Mouse (Mus musculus) kidney, postnatal 0 days (tissue): ENCODE measurements around the gene Pip4k2b. TPM values are rescaled to one million over a fixed set of nuclear protein-coding genes. Genes with fewer than 3 reads are reported as not detected.

Experiments
- ATAC-seq: fragments of 200-750 bp; cut with Nextera tagmentation; replicated peaks from 2 replicates; pipeline ENCODE4 v1.8.0; 2017; ENCODE audit warnings: low read depth, moderate number of reproducible peaks, moderate TSS enrichment, moderate library complexity; ENCODE audit not compliant: low FRiP score
- DNase-seq: peaks from one replicate; pipeline ENCODE4 v3.0.0-alpha.2; 2016; ENCODE audit warnings: low spot score
- H3K27ac ChIP-seq: fragments of 300-500 bp; sonication (generic); 2 replicates; pipeline ENCODE4 v1.5.1; 2014; ENCODE audit warnings: mild to moderate bottlenecking
- H3K27me3 ChIP-seq: fragments of 300-500 bp; sonication (generic); 2 replicates; pipeline ENCODE4 v1.6.1; 2014; ENCODE audit warnings: low read length, mixed read lengths; ENCODE audit not compliant: insufficient read depth
- H3K36me3 ChIP-seq: fragments of 300-500 bp; sonication (generic); 2 replicates; pipeline ENCODE4 v1.6.1; 2014; ENCODE audit warnings: low read length, mixed read lengths; ENCODE audit not compliant: insufficient read depth
- H3K4me1 ChIP-seq: fragments of 300-500 bp; sonication (generic); replicated peaks from 2 replicates; pipeline ENCODE4 v1.6.1; 2014; ENCODE audit warnings: antibody characterized with exemption, low read length, mixed read lengths; ENCODE audit not compliant: insufficient read depth
- H3K4me2 ChIP-seq: fragments of 300-500 bp; sonication (generic); 2 replicates; pipeline ENCODE4 v1.6.1; 2014; ENCODE audit warnings: mild to moderate bottlenecking, low read length, moderate library complexity, mixed read lengths
- H3K4me3 ChIP-seq: fragments of 300-500 bp; sonication (generic); replicated peaks from 2 replicates; pipeline ENCODE4 v1.5.1; 2014; ENCODE audit warnings: low read depth, low read length
- H3K9ac ChIP-seq: fragments of 300-500 bp; sonication (generic); 2 replicates; pipeline ENCODE4 v1.6.1; 2014; ENCODE audit warnings: low read depth, low read length
- H3K9me3 ChIP-seq: fragments of 300-500 bp; sonication (generic); replicated peaks from 2 replicates; pipeline ENCODE4 v1.6.1; 2016; ENCODE audit warnings: low read length, inconsistent platforms, mixed read lengths
- CTCF ChIP-seq: IDR thresholded peaks from 2 replicates; pipeline ENCODE4 v1.5.1; 2016; ENCODE audit warnings: antibody characterized with exemption, low read depth, mild to moderate bottlenecking, moderate library complexity
- WGBS: fragments of 180-500 bp; shearing (Covaris S2); extraction: QIAGEN DNeasy Blood & Tissue Kit; methylation state at CpG from one replicate; pipeline ENCODE4 v1.1.7; 2014; 5-methylcytosine and 5-hydroxymethylcytosine counted together
- polyA plus RNA-seq: library from polyadenylated mRNA; unstranded; fragments of >200 nt; fragmentation: Nextera tagmentation; extraction: Ambion mirVana; gene quantifications from 2 replicates; pipeline ENCODE4 v1.2.1, GENCODE M21; 2015

Pip4k2b gene
- polyA plus RNA-seq, 1 experiment from 2014 or later = 1.5 TPM

GRCm38 (mm10) chr11:97719041-97719440 lies 25.5 kb downstream of the Pip4k2b start:
- H3K4me2 ChIP-seq = no peak overlapping the region
- TF ChIP-seq CTCF = no peak
- no peaks in the 10 kb centered on the region for H3K27me3 ChIP-seq
- H3K9ac ChIP-seq = no peak overlapping the region
- H3K27ac ChIP-seq = no peak overlapping the region
- H3K4me3 ChIP-seq = no peak overlapping the region
- H3K4me1 ChIP-seq = no peaks in the 10 kb centered on the region
- 86% methylated on average over 4 of the region's 4 CpGs for WGBS
- ATAC-seq = no peak
- no peaks in the 10 kb centered on the region for H3K9me3 ChIP-seq
- peaks cover 39% of the 10 kb centered on the region for H3K36me3 ChIP-seq
- no peak for DNase-seq

- 68% methylated on average over 15 of the region's 15 CpGs for WGBS
- ATAC-seq (no peak), DNase-seq (no peak)
- H3K9ac ChIP-seq = no peak overlapping the region
- no peaks in the 10 kb centered on the region for H3K4me1 ChIP-seq
- peaks cover 45% of the 10 kb centered on the region for H3K36me3 ChIP-seq
- no peaks in the 10 kb centered on the region for H3K9me3 ChIP-seq
- no peak overlapping the region for H3K4me3 ChIP-seq
- TF ChIP-seq CTCF = no peak
- H3K27ac ChIP-seq = no peak overlapping the region
- no peaks in the 10 kb centered on the region for H3K27me3 ChIP-seq
- no peak overlapping the region for H3K4me2 ChIP-seq
These were observed 26.1 kb downstream of the Pip4k2b start for GRCm38 (mm10) chr11:97718281-97718860.

- 78% methylated on average over 26 of the region's 26 CpGs for WGBS
- no peak for DNase-seq
- Histone ChIP-seq H3K9me3 (no peaks in the 10 kb centered on the region), H3K4me1 (no peaks in the 10 kb centered on the region), H3K4me2 (no peak overlapping the region), H3K9ac (no peak overlapping the region), H3K4me3 (no peak overlapping the region), H3K27me3 (no peaks in the 10 kb centered on the region), H3K27ac (no peak overlapping the region), H3K36me3 (peaks cover 48% of the 10 kb centered on the region)
- no peak for ATAC-seq
- TF ChIP-seq CTCF = no peak
These were observed 26.9 kb downstream of the Pip4k2b start for GRCm38 (mm10) chr11:97717369-97718280.

GRCm38 (mm10) chr11:97716021-97716420 lies 28.5 kb downstream of the Pip4k2b start:
- Histone ChIP-seq H3K4me3 (no peak overlapping the region), H3K27me3 (no peaks in the 10 kb centered on the region), H3K4me2 (no peak overlapping the region), H3K36me3 (peaks cover 34% of the 10 kb centered on the region), H3K9ac (no peak overlapping the region), H3K4me1 (no peaks in the 10 kb centered on the region), H3K9me3 (no peaks in the 10 kb centered on the region), H3K27ac (no peak overlapping the region)
- 87% methylated on average over 8 of the region's 8 CpGs for WGBS
- DNase-seq (no peak), ATAC-seq (no peak)
- TF ChIP-seq CTCF = no peak

- Histone ChIP-seq H3K27ac (no peak overlapping the region), H3K4me2 (no peak overlapping the region), H3K9ac (no peak overlapping the region), H3K4me3 (no peak overlapping the region), H3K27me3 (no peaks in the 10 kb centered on the region), H3K9me3 (no peaks in the 10 kb centered on the region), H3K4me1 (no peaks in the 10 kb centered on the region), H3K36me3 (peaks cover 33% of the 10 kb centered on the region; the same call in 1 of the 2 replicates)
- DNase-seq = no peak
- WGBS = 90% methylated on average over 14 of the region's 14 CpGs
- no peak for TF ChIP-seq CTCF
- no peak for ATAC-seq
These were observed 29.4 kb downstream of the Pip4k2b start for GRCm38 (mm10) chr11:97714784-97715760.

GRCm38 (mm10) chr11:97714356-97714755 lies 30.1 kb downstream of the Pip4k2b start:
- H3K27me3 ChIP-seq = no peaks in the 10 kb centered on the region
- H3K4me2 ChIP-seq = no peak overlapping the region
- no peak overlapping the region for H3K27ac ChIP-seq
- peak; percentile 40 for TF ChIP-seq CTCF
- peaks cover 26% of the 10 kb centered on the region; the same call in 1 of the 2 replicates for H3K36me3 ChIP-seq
- H3K9me3 ChIP-seq = no peaks in the 10 kb centered on the region
- H3K4me3 ChIP-seq = no peak overlapping the region
- ATAC-seq = no peak
- no peaks in the 10 kb centered on the region for H3K4me1 ChIP-seq
- no peak overlapping the region for H3K9ac ChIP-seq
- 98% methylated on average over 3 of the region's 3 CpGs for WGBS
- DNase-seq = no peak
